Mouse (Mus musculus) erythroid progenitor cell, adult 5-6 weeks (primary cell): ENCODE data around the gene Ahctf1. TPM values are rescaled to one million over a fixed set of nuclear protein-coding genes. Genes with fewer than 3 reads are reported as not detected.
A peak's percentile ranks its signal among the peaks of the same experiment; 100 is the strongest.
"Not testable (repeated sequence)": the region's sequence is repeated elsewhere in the genome, so short reads cannot be mapped to it uniquely, and the experiment has no call there.

Experiments
- ATAC-seq: replicated peaks from 2 replicates; pipeline ENCODE4 v1.8.0; 2016; ENCODE audit warnings: moderate number of reproducible peaks, mild to moderate bottlenecking, moderate TSS enrichment, inconsistent platforms; ENCODE audit not compliant: poor library complexity, low FRiP score, severe bottlenecking
- total RNA-seq, 2 experiments: library from RNA; stranded (forward) in 1 of 2; stranded (reverse) in 1 of 2; fragments of 150-400 nt in 1 of 2; fragments of 186-747, 209-891 nt in 1 of 2; gene quantifications; 2 replicates each; pipeline versions ENCODE4 v1.2.3 to v1.2.4; 2015 to 2017; ENCODE audit warnings: low replicate concordance in 2 of 2

Gene Ahctf1
- total RNA-seq, 2 experiments from 2014 or later = 152 to 160 TPM

- ATAC-seq = no peak
These were observed 74.8 kb downstream of the Ahctf1 start for GRCm38 (mm10) chr1:179728661-179729060.

- ATAC-seq = no peak
These were observed 80.5 kb downstream of the Ahctf1 start for GRCm38 (mm10) chr1:179722811-179723469.

GRCm38 (mm10) chr1:179715786-179716185 is 87.7 kb downstream of the Ahctf1 start:
- peak; percentile 89 for ATAC-seq

- ATAC-seq = not testable (repeated sequence)
These were observed 88.2 kb downstream of the Ahctf1 start for GRCm38 (mm10) chr1:179715289-179715688.

GRCm38 (mm10) chr1:179713367-179713766 is 90.1 kb downstream of the Ahctf1 start:
- ATAC-seq = no peak

GRCm38 (mm10) chr1:179712658-179713057 is 90.8 kb downstream of the Ahctf1 start:
- ATAC-seq = no peak

- no peak for ATAC-seq
These were observed 92.7 kb downstream of the Ahctf1 start for GRCm38 (mm10) chr1:179710739-179711138.

GRCm38 (mm10) chr1:179709390-179709789 is 94.1 kb downstream of the Ahctf1 start:
- no peak for ATAC-seq

- ATAC-seq = no peak
These were observed 98.3 kb downstream of the Ahctf1 start for GRCm38 (mm10) chr1:179705154-179705553.

- ATAC-seq = no peak
These were observed 99.3 kb downstream of the Ahctf1 start for GRCm38 (mm10) chr1:179704150-179704549.

Other genes starting within 250 kb of the Ahctf1 start
- gene Sccpdh, start 135.5 kb downstream of the Ahctf1 start, total RNA-seq (2015; ENCODE audit: low replicate concordance) = 2.5 TPM in 1 of 2 replicates, not detected in the other
- 0.30 and 8.6 TPM in 2 replicates for gene Sccpdh, start 135.5 kb downstream of the Ahctf1 start, total RNA-seq (2017; ENCODE audit: low replicate concordance)
- not detected in 2 replicates for gene Kif28, start 58.4 kb downstream of the Ahctf1 start, total RNA-seq (2015; ENCODE audit: low replicate concordance)
- not detected in 2 replicates for gene Kif28, start 58.4 kb downstream of the Ahctf1 start, total RNA-seq (2017; ENCODE audit: low replicate concordance)
- not detected in 2 replicates for gene Gm10518, start 304 bp downstream of the Ahctf1 start, total RNA-seq (2015; ENCODE audit: low replicate concordance)
- gene Gm10518, start 304 bp downstream of the Ahctf1 start, total RNA-seq (2017; ENCODE audit: low replicate concordance) = not detected in 2 replicates
- 73.4 and 79.6 TPM in 2 replicates for gene Cdc42bpa, start 156.8 kb upstream of the Ahctf1 start, total RNA-seq (2015; ENCODE audit: low replicate concordance)
- gene Cdc42bpa, start 156.8 kb upstream of the Ahctf1 start, total RNA-seq (2017; ENCODE audit: low replicate concordance) = 84.3 and 113 TPM in 2 replicates